Mouse (Mus musculus) cerebellum, adult (tissue): ENCODE measurements around the gene Stn1.
"Not testable (repeated sequence)": the region's sequence is repeated elsewhere in the genome, so short reads cannot be mapped to it uniquely, and the experiment has no call there.

Experiments
- ATAC-seq: cut with Nextera tagmentation; 2 replicates; pipeline ENCODE4 v1.9.2; 2017; ENCODE audit warnings: mild to moderate bottlenecking, moderate library complexity, mixed read lengths; ENCODE audit not compliant: insufficient number of reproducible peaks, low FRiP score, low TSS enrichment

The Stn1 gene

GRCm38 (mm10) chr19:47537300-47537792, at the start of gene Stn1:
Gene Stn1, minus strand, starts transcription at chr19:47537507.
- no peak; the same call in 1 of the 2 replicates for ATAC-seq

- no peak for ATAC-seq
Observed at GRCm38 (mm10) chr19:47587009-47587408, 49.7 kb upstream of the Stn1 start.

GRCm38 (mm10) chr19:47585772-47586171, 48.5 kb upstream of the Stn1 start:
- ATAC-seq, result no peak

- peak; percentile 57 for ATAC-seq
Observed at GRCm38 (mm10) chr19:47579788-47580631, 42.7 kb upstream of the Stn1 start.

GRCm38 (mm10) chr19:47579225-47579787, 42.0 kb upstream of the Stn1 start, which contains the start of gene Slk:
Gene Slk, plus strand, starts transcription at chr19:47579678.
- ATAC-seq, result peak; percentile 86

GRCm38 (mm10) chr19:47578581-47579224, 41.4 kb upstream of the Stn1 start:
- ATAC-seq, result no peak

- no peak for ATAC-seq
Observed at GRCm38 (mm10) chr19:47573718-47574117, 36.4 kb upstream of the Stn1 start.

- not testable (repeated sequence) for ATAC-seq
Observed at GRCm38 (mm10) chr19:47571981-47572380, 34.7 kb upstream of the Stn1 start.

- ATAC-seq, result no peak
Observed at GRCm38 (mm10) chr19:47570042-47570441, 32.7 kb upstream of the Stn1 start.

- ATAC-seq, result no peak
Observed at GRCm38 (mm10) chr19:47565994-47566393, 28.7 kb upstream of the Stn1 start.

GRCm38 (mm10) chr19:47565031-47565654, 27.8 kb upstream of the Stn1 start:
- no peak for ATAC-seq

- ATAC-seq, result no peak
Observed at GRCm38 (mm10) chr19:47563715-47564114, 26.4 kb upstream of the Stn1 start.

- no peak for ATAC-seq
Observed at GRCm38 (mm10) chr19:47561996-47562441, 24.7 kb upstream of the Stn1 start.

GRCm38 (mm10) chr19:47560544-47561161, 23.3 kb upstream of the Stn1 start:
- ATAC-seq, result no peak

GRCm38 (mm10) chr19:47559751-47560512, 22.6 kb upstream of the Stn1 start:
- ATAC-seq, result no peak

- no peak for ATAC-seq
Observed at GRCm38 (mm10) chr19:47559145-47559544, 21.8 kb upstream of the Stn1 start.

GRCm38 (mm10) chr19:47549584-47549983, 12.3 kb upstream of the Stn1 start:
- no peak for ATAC-seq

- ATAC-seq, result no peak
Observed at GRCm38 (mm10) chr19:47549174-47549573, 11.9 kb upstream of the Stn1 start.

- no peak for ATAC-seq
Observed at GRCm38 (mm10) chr19:47548432-47549076, 11.2 kb upstream of the Stn1 start.
